Comparison of ENCODE assay signal across 21 mouse cellular contexts in the genomic region with DNA sequence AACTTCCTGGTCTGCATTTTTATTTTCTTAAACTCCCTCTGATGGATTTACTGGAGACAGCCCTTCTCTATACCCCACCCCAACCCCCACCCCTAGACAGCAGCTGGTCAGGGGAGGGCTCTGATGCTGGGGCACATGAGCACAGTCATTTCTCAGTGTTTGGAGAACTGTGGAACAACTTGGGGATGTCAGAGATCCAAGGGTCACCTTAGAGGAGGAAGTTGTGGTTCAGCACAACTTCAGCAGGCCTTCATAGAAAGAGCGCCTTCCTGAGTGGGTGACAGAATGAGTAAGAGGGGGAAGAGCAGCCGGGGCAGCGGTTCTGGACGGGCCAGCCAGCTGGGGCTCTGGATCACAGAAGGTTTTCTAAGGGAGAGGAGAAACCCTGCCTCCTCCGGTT.
A peak's percentile ranks its signal among the peaks of the same experiment; 100 is the strongest.
DNase-seq lines count a peak whose midpoint lies in the region; ATAC-seq and TF ChIP-seq lines count a peak whose summit lies in the region.
"Had no signal": no experiment of that assay in that cellular context is flagged by ENCODE, and none has a peak within 500 bp of the region (broad histone marks: within the 10 kb centered on the region; RNA-seq: fewer than 3 reads in every experiment).

No protein-coding gene starts in this region.

- no peak overlapping the region for H3K4me3 ChIP-seq in kidney, embryonic 14.5 days (ENCODE audit: low read length)
- H3K4me3 ChIP-seq in CH12.LX (replicated peaks in 1 of 3; ENCODE audit: low read depth in 2 of 3, low read length in 2 of 3, poor library complexity in 1 of 3) = no peak overlapping the region
- H3K4me3 ChIP-seq in liver, embryonic 12.5 days = no peak overlapping the region
- H3K4me3 ChIP-seq: heart, embryonic 12.5 days; left cerebral cortex, adult 2 months; midbrain, embryonic 10.5 days had no signal

- H3K4me2 ChIP-seq in kidney, embryonic 14.5 days (replicated peaks; ENCODE audit: low read depth, low read length) = no peak overlapping the region
- peak overlapping the region; percentile 5 for H3K4me2 ChIP-seq in CH12.LX (ENCODE audit: insufficient read depth, low read depth, poor library complexity, severe bottlenecking)
- H3K4me2 ChIP-seq in liver, embryonic 12.5 days = no peak overlapping the region
- H3K4me2 ChIP-seq: heart, embryonic 12.5 days had no signal

- no peak for TF ChIP-seq RAD21 in CH12.LX (IDR thresholded peaks at IDR 0.05; ENCODE audit: low read depth, low read length)

- 41% methylated on average over 5 of the region's 5 CpGs for WGBS in kidney, embryonic 14.5 days
- WGBS in liver, embryonic 12.5 days (ENCODE audit: insufficient replicate concordance) = 57% methylated on average over 5 of the region's 5 CpGs

- no peak overlapping the region for H3K9ac ChIP-seq in kidney, embryonic 14.5 days (ENCODE audit: low read depth, low read length)
- 0 out of 2 replicates have a peak overlapping the region, but pooled peaks have one; percentile 3 for H3K9ac ChIP-seq in CH12.LX (ENCODE audit: insufficient read depth, low read depth)
- H3K9ac ChIP-seq in liver, embryonic 12.5 days = no peak overlapping the region
- H3K9ac ChIP-seq: heart, embryonic 12.5 days had no signal

- no peak for DNase-seq in kidney, adult 8-10 months
- peak; percentile 82 for DNase-seq in CH12.LX (ENCODE audit: extremely low read depth)
- no peak for DNase-seq in cerebellum, postnatal 10 days
- DNase-seq: adrenal gland, adult 8-10 months; cerebellum, postnatal 25 days; heart, adult 11 months; heart, postnatal 4 days; layer of hippocampus, adult 9-11 months; left cerebral cortex, postnatal 4 days; lung, adult 18-20 months; lung, postnatal 36 days; thymus, postnatal 25 days had no signal

- H3K27ac ChIP-seq in kidney, embryonic 14.5 days (ENCODE audit: low read depth, low read length) = no peak overlapping the region
- H3K27ac ChIP-seq in CH12.LX (ENCODE audit: insufficient read depth, low read depth) = peak overlapping the region; percentile 74; the same call in 1 of the 2 replicates
- no peak overlapping the region for H3K27ac ChIP-seq in liver, embryonic 12.5 days
- H3K27ac ChIP-seq: hindbrain, postnatal 0 days; left cerebral cortex, adult 2 months; midbrain, embryonic 10.5 days had no signal

- H3K9me3 ChIP-seq in kidney, embryonic 14.5 days (ENCODE audit: control insufficient read depth, low read length) = no peaks in the 10 kb centered on the region
- no peaks in the 10 kb centered on the region for H3K9me3 ChIP-seq in CH12.LX (replicated peaks; ENCODE audit: low read length)
- no peaks in the 10 kb centered on the region for H3K9me3 ChIP-seq in liver, embryonic 12.5 days (replicated peaks)
- H3K9me3 ChIP-seq: heart, embryonic 12.5 days; midbrain, embryonic 10.5 days had no signal

- no peak for TF ChIP-seq POLR2A in CH12.LX (IDR thresholded peaks at IDR 0.05; ENCODE audit: low read depth, low read length)

- in situ Hi-C loops in CH12.LX (cut with MboI; ENCODE audit: low pct_ligation_motif_present, low pct_unique_long_range_greater_than_20kb, low sequenced_read_pairs) = no loop called here

- peak; percentile 41 for ATAC-seq in kidney, embryonic 14.5 days (ENCODE audit: low FRiP score, low TSS enrichment)
- peak; percentile 77 for ATAC-seq in granulocyte monocyte progenitor cell, adult 5-6 weeks (replicated peaks; ENCODE audit: poor library complexity, severe bottlenecking)
- peak; percentile 57 for ATAC-seq in megakaryocyte, adult 5-6 weeks (ENCODE audit: poor library complexity, severe bottlenecking)
- ATAC-seq in liver, embryonic 12.5 days = no peak
- ATAC-seq: hindbrain, postnatal 0 days; Patski had no signal

- H3K36me3 ChIP-seq in kidney, embryonic 14.5 days (ENCODE audit: control insufficient read depth, insufficient read depth, low read length) = no peaks in the 10 kb centered on the region
- H3K36me3 ChIP-seq in CH12.LX (replicated peaks in 1 of 2; ENCODE audit: control insufficient read depth in 1 of 2, insufficient read depth in 1 of 2, low read length in 1 of 2) = no peaks in the 10 kb centered on the region
- H3K36me3 ChIP-seq in liver, embryonic 12.5 days = no peaks in the 10 kb centered on the region
- H3K36me3 ChIP-seq: heart, embryonic 12.5 days; midbrain, embryonic 10.5 days had no signal

- dilution Hi-C loops in CH12.LX (cut with MboI; ENCODE audit: extremely low pct_ligation_motif_present, extremely low pct_unique_long_range_greater_than_20kb, low sequenced_read_pairs) = no loop called here

- peaks cover 5% of the 10 kb centered on the region; the same call in 1 of the 2 replicates for H3K4me1 ChIP-seq in kidney, embryonic 14.5 days (ENCODE audit: control insufficient read depth, insufficient read depth, low read length)
- H3K4me1 ChIP-seq in CH12.LX (ENCODE audit: control insufficient read depth in 1 of 2, insufficient read depth in 2 of 2) = peaks cover 24 to 55% of the 10 kb centered on the region in 2 experiments
- H3K4me1 ChIP-seq in liver, embryonic 12.5 days = peaks cover 28% of the 10 kb centered on the region

- no peak for TF ChIP-seq CTCF in CH12.LX (conservative IDR thresholded peaks at IDR 0.05 in 1 of 2, IDR thresholded peaks at IDR 0.05 in 1 of 2; ENCODE audit: low read depth in 2 of 2, low read length in 2 of 2)

- peak; percentile 86 for TF ChIP-seq EP300 in CH12.LX (IDR thresholded peaks at IDR 0.05; ENCODE audit: low read length)

- H3K79me2 ChIP-seq in CH12.LX (replicated peaks; ENCODE audit: control insufficient read depth, extremely low read depth, insufficient read depth, poor library complexity, severe bottlenecking) = no peaks in the 10 kb centered on the region

- H3K27me3 ChIP-seq in kidney, embryonic 14.5 days (ENCODE audit: control insufficient read depth, insufficient read depth, low read length) = no peaks in the 10 kb centered on the region
- no peaks in the 10 kb centered on the region for H3K27me3 ChIP-seq in CH12.LX (replicated peaks)
- no peaks in the 10 kb centered on the region for H3K27me3 ChIP-seq in liver, embryonic 12.5 days (replicated peaks)
- H3K27me3 ChIP-seq: heart, embryonic 12.5 days; Patski had no signal

TF ChIP-seq in CH12.LX, 34 proteins besides CTCF, POLR2A, EP300 and RAD21:
- TF ChIP-seq E2F4 (IDR thresholded peaks at IDR 0.05; ENCODE audit: insufficient replicate concordance, low read depth, low read length) (no peak), ZKSCAN1 (IDR thresholded peaks at IDR 0.05; ENCODE audit: borderline replicate concordance, low read depth, low read length) (no peak), BHLHE40 (IDR thresholded peaks at IDR 0.05; ENCODE audit: low read depth, low read length) (peak; percentile 95), SMC3 (IDR thresholded peaks at IDR 0.05; ENCODE audit: low read depth, low read length) (no peak; the same call in 1 of the 2 replicates), JUN (IDR thresholded peaks at IDR 0.05; ENCODE audit: insufficient read depth, low read depth, low read length) (no peak; the same call in 1 of the 2 replicates), NELFE (IDR thresholded peaks at IDR 0.05; ENCODE audit: low read depth, low read length) (no peak), TCF12 (IDR thresholded peaks at IDR 0.05; ENCODE audit: low read depth, low read length) (peak; percentile 88), CHD1 (IDR thresholded peaks at IDR 0.05; ENCODE audit: low read depth, low read length) (no peak), SIN3A (IDR thresholded peaks at IDR 0.05; ENCODE audit: low read length) (peak; percentile 52; the same call in 1 of the 2 replicates), USF2 (conservative IDR thresholded peaks at IDR 0.05; ENCODE audit: low read depth, low read length) (no peak), GABPA (IDR thresholded peaks at IDR 0.05; ENCODE audit: insufficient replicate concordance, low read depth, low read length) (no peak), USF1 (IDR thresholded peaks at IDR 0.05; ENCODE audit: low read depth, low read length) (no peak), ZMIZ1 (IDR thresholded peaks at IDR 0.05; ENCODE audit: low read depth, low read length) (no peak), ELF1 (IDR thresholded peaks at IDR 0.05; ENCODE audit: low read depth, low read length) (peak; percentile 34; the same call in 1 of the 2 replicates), PAX5 (IDR thresholded peaks at IDR 0.05; ENCODE audit: low read length) (no peak), MAX (IDR thresholded peaks at IDR 0.05; ENCODE audit: low read length) (no peak), ZNF384 (IDR thresholded peaks at IDR 0.05; ENCODE audit: low read depth, low read length) (no peak), NRF1 (IDR thresholded peaks at IDR 0.05; ENCODE audit: low read depth, low read length) (no peak), ETS1 (conservative IDR thresholded peaks at IDR 0.05; ENCODE audit: low read depth, low read length) (peak; percentile 81), KAT2A (IDR thresholded peaks at IDR 0.05; ENCODE audit: insufficient replicate concordance, low read length) (no peak), MEF2A (IDR thresholded peaks at IDR 0.05; ENCODE audit: borderline replicate concordance, low read depth, low read length) (no peak), JUND (conservative IDR thresholded peaks at IDR 0.05; ENCODE audit: low read depth, low read length) (0 out of 2 replicates have a peak, but pooled peaks have one; percentile 24), ZC3H11A (IDR thresholded peaks at IDR 0.05; ENCODE audit: low read depth, low read length) (no peak), IRF4 (IDR thresholded peaks at IDR 0.05; ENCODE audit: low read depth, low read length) (peak; percentile 86), RCOR1 (conservative IDR thresholded peaks at IDR 0.05; ENCODE audit: low read depth, low read length) (peak; percentile 16; the same call in 1 of the 2 replicates), MAFK (IDR thresholded peaks at IDR 0.05; ENCODE audit: insufficient replicate concordance, low read length) (no peak), TBP (conservative IDR thresholded peaks at IDR 0.05; ENCODE audit: low read depth, low read length) (no peak), UBTF (IDR thresholded peaks at IDR 0.05; ENCODE audit: low read depth, low read length) (no peak), HCFC1 (IDR thresholded peaks at IDR 0.05; ENCODE audit: low read depth, low read length) (no peak; the same call in 1 of the 2 replicates), MAZ (IDR thresholded peaks at IDR 0.05; ENCODE audit: low read depth, low read length) (peak; percentile 68; the same call in 1 of the 2 replicates), MYC (IDR thresholded peaks at IDR 0.05; ENCODE audit: low read depth, low read length) (peak; percentile 10; the same call in 1 of the 2 replicates), CHD2 (IDR thresholded peaks at IDR 0.05; ENCODE audit: low read length) (peak; percentile 76; the same call in 1 of the 2 replicates), MXI1 (IDR thresholded peaks at IDR 0.05; ENCODE audit: low read depth, low read length) (no peak), POLR2AphosphoS2 (IDR thresholded peaks at IDR 0.05; ENCODE audit: low read depth, low read length) (no peak)
